Mouse (Mus musculus) heart, embryonic 13.5 days (tissue): ENCODE results near the gene Fgfr2. TPM values are rescaled to one million over a fixed set of nuclear protein-coding genes. Genes with fewer than 3 reads are reported as not detected.

Source experiments
- ATAC-seq: fragments of 200-750 bp; cut with Nextera tagmentation; 2 replicates; pipeline ENCODE4 v1.8.0; 2017; ENCODE audit warnings: moderate TSS enrichment; ENCODE audit not compliant: insufficient number of reproducible peaks, low FRiP score, low TSS enrichment; ENCODE audit errors: extremely low read depth
- H3K27ac ChIP-seq: fragments of 300-500 bp; sonication (generic); replicated peaks from 2 replicates; pipeline ENCODE4 v1.5.1; 2015; ENCODE audit warnings: moderate library complexity, mild to moderate bottlenecking, inconsistent platforms
- H3K27me3 ChIP-seq: fragments of 300-500 bp; sonication (generic); replicated peaks from 2 replicates; pipeline ENCODE4 v1.6.1; 2015; ENCODE audit warnings: mild to moderate bottlenecking, inconsistent platforms
- H3K36me3 ChIP-seq: fragments of 300-500 bp; sonication (generic); 2 replicates; pipeline ENCODE4 v1.6.1; 2015; ENCODE audit warnings: mild to moderate bottlenecking, inconsistent platforms
- H3K4me1 ChIP-seq: fragments of 300-500 bp; sonication (generic); 2 replicates; pipeline ENCODE4 v1.6.1; 2015; ENCODE audit warnings: inconsistent platforms
- H3K4me2 ChIP-seq: fragments of 300-500 bp; sonication (generic); 2 replicates; pipeline ENCODE4 v1.6.1; 2015; ENCODE audit warnings: inconsistent platforms, mild to moderate bottlenecking, moderate library complexity
- H3K4me3 ChIP-seq: fragments of 300-500 bp; sonication (generic); 2 replicates; pipeline ENCODE4 v1.5.1; 2015; ENCODE audit warnings: moderate library complexity, mild to moderate bottlenecking, inconsistent platforms
- H3K9ac ChIP-seq: fragments of 300-500 bp; sonication (generic); 2 replicates; pipeline ENCODE4 v1.6.1; 2015; ENCODE audit warnings: inconsistent platforms, mild to moderate bottlenecking, moderate library complexity
- H3K9me3 ChIP-seq: fragments of 300-500 bp; sonication (generic); 2 replicates; pipeline ENCODE4 v1.6.1; 2016; ENCODE audit warnings: inconsistent platforms
- WGBS: fragments of 180-500 bp; shearing (Covaris S2); methylation state at CpG from one replicate; pipeline ENCODE4 v1.1.7; 2015; ENCODE audit warnings: mixed read lengths; 5-methylcytosine and 5-hydroxymethylcytosine counted together
- polyA plus RNA-seq: library from polyadenylated mRNA; unstranded; fragments of >200 nt; fragmentation: Nextera tagmentation; extraction: Ambion mirVana; gene quantifications from 2 replicates; pipeline ENCODE4 v1.2.1, GENCODE M21; 2015

Gene Fgfr2
- polyA plus RNA-seq, 1 experiment from 2014 or later = 22.5 TPM

GRCm38 (mm10) chr7:132574646-132575045 is 548.5 kb downstream of the Fgfr2 start:
- 91% methylated on average over 5 of the region's 5 CpGs for WGBS
- Histone ChIP-seq H3K4me3 (no peak overlapping the region), H3K27ac (no peak overlapping the region), H3K27me3 (no peaks in the 10 kb centered on the region; the same call in 1 of the 2 replicates), H3K4me2 (peak overlapping the region; percentile 74), H3K4me1 (peaks cover 62% of the 10 kb centered on the region), H3K36me3 (peaks cover 3% of the 10 kb centered on the region), H3K9ac (no peak overlapping the region), H3K9me3 (no peaks in the 10 kb centered on the region; the same call in 1 of the 2 replicates)
- ATAC-seq = no peak

GRCm38 (mm10) chr7:132573205-132573604 is 549.9 kb downstream of the Fgfr2 start:
- Histone ChIP-seq H3K4me2 (peak overlapping the region; percentile 16; the same call in 1 of the 2 replicates), H3K27ac (peak overlapping the region; percentile 65)
- 69% methylated on average over 6 of the region's 6 CpGs for WGBS

GRCm38 (mm10) chr7:132572738-132573137 is 550.4 kb downstream of the Fgfr2 start:
- ATAC-seq = no peak
- Histone ChIP-seq H3K27ac (peak overlapping the region; percentile 65), H3K36me3 (peaks cover 22% of the 10 kb centered on the region), H3K9ac (no peak overlapping the region), H3K27me3 (no peaks in the 10 kb centered on the region; the same call in 1 of the 2 replicates), H3K4me2 (peak overlapping the region; percentile 16; the same call in 1 of the 2 replicates), H3K4me1 (peaks cover 67% of the 10 kb centered on the region), H3K4me3 (no peak overlapping the region), H3K9me3 (no peaks in the 10 kb centered on the region)
- 60% methylated on average over 3 of the region's 3 CpGs for WGBS

More at GRCm38 (mm10) chr7:132573205-132573604, 549.9 kb downstream of the Fgfr2 start:
- Histone ChIP-seq H3K27me3 (no peaks in the 10 kb centered on the region; the same call in 1 of the 2 replicates), H3K9me3 (no peaks in the 10 kb centered on the region), H3K4me1 (peaks cover 67% of the 10 kb centered on the region), H3K4me3 (no peak overlapping the region), H3K9ac (no peak overlapping the region), H3K36me3 (peaks cover 17% of the 10 kb centered on the region)
- no peak for ATAC-seq

GRCm38 (mm10) chr7:132571481-132571880 is 551.7 kb downstream of the Fgfr2 start:
- Histone ChIP-seq H3K9ac (no peak overlapping the region), H3K4me3 (no peak overlapping the region), H3K4me2 (peak overlapping the region; percentile 20), H3K9me3 (no peaks in the 10 kb centered on the region), H3K27ac (0 out of 2 replicates have a peak overlapping the region, but pooled peaks have one; percentile 16), H3K36me3 (peaks cover 34% of the 10 kb centered on the region), H3K4me1 (peaks cover 61% of the 10 kb centered on the region), H3K27me3 (no peaks in the 10 kb centered on the region)
- ATAC-seq = no peak
- WGBS = 72% methylated on average over 8 of the region's 8 CpGs

GRCm38 (mm10) chr7:132570071-132570470 is 553.1 kb downstream of the Fgfr2 start:
- peak; percentile 59; the same call in 1 of the 2 replicates for ATAC-seq
- Histone ChIP-seq H3K9ac (peak overlapping the region; percentile 67), H3K4me1 (peaks cover 57% of the 10 kb centered on the region), H3K36me3 (peaks cover 42% of the 10 kb centered on the region), H3K27me3 (no peaks in the 10 kb centered on the region), H3K4me2 (peak overlapping the region; percentile 17), H3K4me3 (no peak overlapping the region), H3K9me3 (no peaks in the 10 kb centered on the region), H3K27ac (peak overlapping the region; percentile 80)
- 32% methylated on average over 5 of the region's 5 CpGs for WGBS

- WGBS = 93% methylated on average over 6 of the region's 6 CpGs
- no peak for ATAC-seq
- Histone ChIP-seq H3K27me3 (no peaks in the 10 kb centered on the region), H3K4me1 (peaks cover 46% of the 10 kb centered on the region), H3K4me2 (no peak overlapping the region), H3K9me3 (no peaks in the 10 kb centered on the region), H3K9ac (no peak overlapping the region), H3K27ac (no peak overlapping the region), H3K36me3 (peaks cover 54% of the 10 kb centered on the region), H3K4me3 (no peak overlapping the region)
Observed at GRCm38 (mm10) chr7:132568817-132569216, 554.3 kb downstream of the Fgfr2 start.

- Histone ChIP-seq H3K4me3 (no peak overlapping the region), H3K27me3 (no peaks in the 10 kb centered on the region), H3K9me3 (no peaks in the 10 kb centered on the region), H3K9ac (no peak overlapping the region), H3K36me3 (peaks cover 84% of the 10 kb centered on the region), H3K4me2 (no peak overlapping the region), H3K4me1 (peaks cover 19% of the 10 kb centered on the region), H3K27ac (no peak overlapping the region)
- no peak for ATAC-seq
- 20% methylated on average over 1 of the region's 1 CpGs for WGBS
Observed at GRCm38 (mm10) chr7:132565831-132566230, 557.3 kb downstream of the Fgfr2 start.

GRCm38 (mm10) chr7:132559138-132559766 is 563.9 kb downstream of the Fgfr2 start:
- Histone ChIP-seq H3K4me3 (no peak overlapping the region), H3K9ac (no peak overlapping the region), H3K4me2 (no peak overlapping the region), H3K4me1 (0 out of 2 replicates have a peak, but pooled peaks cover 2% of the 10 kb centered on the region), H3K27me3 (no peaks in the 10 kb centered on the region), H3K27ac (no peak overlapping the region), H3K36me3 (peaks cover 81% of the 10 kb centered on the region), H3K9me3 (no peaks in the 10 kb centered on the region)
- no peak for ATAC-seq
- 40% methylated on average over 3 of the region's 3 CpGs for WGBS

GRCm38 (mm10) chr7:132558141-132558736 is 564.9 kb downstream of the Fgfr2 start:
- H3K4me1 ChIP-seq = 0 out of 2 replicates have a peak, but pooled peaks cover 2% of the 10 kb centered on the region
- H3K4me2 ChIP-seq = no peak overlapping the region
- H3K4me3 ChIP-seq = no peak overlapping the region
- 72% methylated on average over 7 of the region's 7 CpGs for WGBS
- no peak overlapping the region for H3K9ac ChIP-seq
- H3K27ac ChIP-seq = no peak overlapping the region
- H3K36me3 ChIP-seq = peaks cover 70% of the 10 kb centered on the region
- no peak for ATAC-seq
- no peaks in the 10 kb centered on the region for H3K9me3 ChIP-seq
- 0 out of 2 replicates have a peak, but pooled peaks cover 3% of the 10 kb centered on the region for H3K27me3 ChIP-seq

- ATAC-seq = no peak
- Histone ChIP-seq H3K36me3 (peaks cover 54% of the 10 kb centered on the region), H3K9me3 (no peaks in the 10 kb centered on the region), H3K4me1 (0 out of 2 replicates have a peak, but pooled peaks cover 2% of the 10 kb centered on the region), H3K4me3 (no peak overlapping the region), H3K27ac (no peak overlapping the region), H3K27me3 (0 out of 2 replicates have a peak, but pooled peaks cover 3% of the 10 kb centered on the region), H3K4me2 (no peak overlapping the region), H3K9ac (no peak overlapping the region)
- WGBS = 79% methylated on average over 5 of the region's 5 CpGs
Observed at GRCm38 (mm10) chr7:132556575-132556974, 566.6 kb downstream of the Fgfr2 start.

GRCm38 (mm10) chr7:132555911-132556310 is 567.2 kb downstream of the Fgfr2 start:
- 30% methylated on average over 4 of the region's 4 CpGs for WGBS
- Histone ChIP-seq H3K4me2 (no peak overlapping the region), H3K9me3 (no peaks in the 10 kb centered on the region), H3K36me3 (peaks cover 47% of the 10 kb centered on the region), H3K4me3 (no peak overlapping the region), H3K27ac (no peak overlapping the region), H3K4me1 (peaks cover 5% of the 10 kb centered on the region), H3K9ac (no peak overlapping the region), H3K27me3 (0 out of 2 replicates have a peak, but pooled peaks cover 3% of the 10 kb centered on the region)
- ATAC-seq = no peak
